Mouse (Mus musculus): ENCODE measurements around the gene Hck.

Hck gene

DNA sequence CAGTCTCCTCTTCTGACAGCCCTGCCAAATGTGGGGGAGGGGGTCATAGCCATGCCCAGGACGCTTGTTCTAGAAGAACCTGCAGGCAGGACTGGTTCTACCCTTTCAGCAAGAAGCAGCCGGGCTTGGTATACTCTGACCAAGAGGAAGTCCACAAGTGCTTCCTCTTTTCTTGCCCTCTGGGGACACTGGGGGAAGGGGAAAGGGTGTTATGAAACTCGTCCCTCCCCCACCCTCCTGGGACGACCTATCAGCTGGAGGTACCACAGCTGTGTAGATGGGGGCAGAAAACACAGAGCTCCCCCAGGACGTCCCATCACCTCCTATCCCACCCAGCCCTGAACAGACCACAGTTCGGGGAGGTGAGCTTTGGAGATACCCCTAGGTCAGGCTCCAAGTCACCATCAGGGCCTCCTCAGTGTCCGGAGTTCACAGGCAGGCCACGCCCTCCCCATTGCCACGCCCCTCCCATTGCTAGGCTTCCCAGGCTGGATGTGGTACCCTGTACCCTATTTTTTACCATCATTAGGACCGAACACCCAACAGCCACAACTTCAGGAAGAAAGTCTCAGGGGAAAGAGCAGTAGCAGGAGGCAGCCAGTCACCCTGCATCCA is 17.6 kb upstream of the Hck start:
- DNase-seq (ENCODE audit: low spot score in 2 of 2): peak in 1 of 2 experiments; percentile 51

DNA sequence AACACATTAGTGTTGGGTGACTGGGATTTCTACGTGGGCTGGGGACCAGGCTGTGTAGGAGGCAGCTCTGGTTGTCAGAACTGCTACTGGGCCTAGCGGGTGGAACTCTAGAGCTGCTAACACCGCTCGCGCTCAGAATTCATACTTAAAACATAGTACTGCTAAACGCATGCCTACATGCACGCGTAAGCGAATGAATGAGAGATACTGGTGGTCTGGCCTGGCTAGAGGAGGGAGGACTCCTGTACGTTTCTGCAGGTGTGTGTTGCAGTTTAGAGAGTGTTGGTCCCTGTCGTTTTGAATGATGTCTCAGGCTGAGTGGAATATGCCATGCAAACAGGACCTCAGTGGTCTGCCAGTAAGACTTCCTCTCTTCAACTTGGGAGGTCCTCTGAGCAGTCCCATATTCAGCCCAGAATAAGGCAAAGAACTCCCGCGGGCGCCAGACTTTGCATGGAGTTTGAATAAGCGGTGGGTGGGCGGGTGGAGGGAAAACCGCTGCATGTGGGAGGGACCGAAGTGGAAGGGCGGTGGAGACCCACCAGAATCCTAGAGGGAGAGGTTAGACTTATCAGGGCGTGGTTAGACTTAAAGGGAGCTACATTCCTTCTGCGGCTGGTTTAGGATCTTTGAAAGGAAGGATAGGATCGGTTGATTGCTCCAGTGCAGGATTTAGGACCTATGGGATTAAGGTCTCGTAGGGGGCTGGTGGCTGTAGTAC is 1.1 kb upstream of the Hck start:
- no peak for DNase-seq (ENCODE audit: low spot score in 2 of 2)

DNA sequence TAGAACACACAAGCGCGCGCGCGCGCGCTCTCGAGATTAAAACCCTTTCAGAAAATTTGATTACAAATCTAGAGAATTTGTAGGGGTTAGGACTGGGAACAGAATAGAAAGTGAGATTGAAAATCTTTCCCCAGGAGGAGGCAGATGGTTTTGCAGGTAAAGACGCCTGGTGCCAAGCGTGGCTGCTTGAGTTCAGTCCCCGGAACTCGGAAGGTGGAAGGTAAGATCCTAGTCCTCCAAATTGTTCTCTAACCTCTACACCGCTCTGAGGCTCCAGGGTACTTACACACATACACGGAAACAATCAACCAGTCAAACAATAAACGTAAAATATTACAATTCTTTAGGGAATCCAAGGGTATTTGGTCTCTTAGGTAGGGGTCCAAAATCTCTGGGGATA is 466 bp upstream of the Hck start:
- DNase-seq (ENCODE audit: low spot score in 2 of 2): no peak

DNA sequence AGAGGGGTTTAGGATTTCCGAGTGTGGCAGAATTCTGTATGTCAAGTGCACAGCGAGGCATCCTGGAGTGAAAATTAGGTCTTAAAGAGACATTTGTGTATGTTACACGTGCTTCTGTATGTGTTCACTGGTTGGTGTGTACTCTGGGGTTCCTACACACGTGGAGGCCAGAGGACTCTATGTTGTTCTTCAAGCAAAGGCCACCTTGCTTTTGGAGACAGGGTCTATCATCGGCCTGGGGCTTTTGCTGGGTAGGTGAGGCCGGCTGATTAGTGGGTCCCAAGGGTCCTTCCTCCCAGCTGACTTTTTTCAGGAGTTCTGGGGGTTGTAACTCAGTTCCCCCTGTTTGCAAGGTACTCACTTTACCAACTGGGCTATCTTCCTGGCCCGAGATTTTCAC is 1.3 kb downstream of the Hck start:
- no peak for DNase-seq (ENCODE audit: low spot score in 2 of 2)

DNA sequence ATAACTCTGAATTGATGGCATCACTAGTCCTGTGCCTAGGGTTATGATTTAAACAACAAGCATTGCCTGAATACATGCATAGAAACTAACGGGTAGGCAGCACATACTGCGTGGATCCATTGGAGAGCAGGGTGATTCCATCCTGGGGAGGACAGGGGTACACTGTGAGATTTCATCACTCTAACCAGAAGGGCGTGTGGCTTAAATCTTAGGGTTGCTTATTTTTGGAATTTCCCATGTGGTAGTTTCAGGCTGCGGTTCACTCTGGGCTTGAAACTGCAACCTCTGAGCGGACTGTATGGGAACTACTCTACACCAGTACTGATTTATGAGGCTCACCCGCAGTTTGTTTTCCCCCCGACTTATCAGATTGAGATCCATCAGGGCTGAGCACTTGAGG is 3.0 kb downstream of the Hck start:
- no peak for DNase-seq (ENCODE audit: low spot score in 2 of 2)

DNA sequence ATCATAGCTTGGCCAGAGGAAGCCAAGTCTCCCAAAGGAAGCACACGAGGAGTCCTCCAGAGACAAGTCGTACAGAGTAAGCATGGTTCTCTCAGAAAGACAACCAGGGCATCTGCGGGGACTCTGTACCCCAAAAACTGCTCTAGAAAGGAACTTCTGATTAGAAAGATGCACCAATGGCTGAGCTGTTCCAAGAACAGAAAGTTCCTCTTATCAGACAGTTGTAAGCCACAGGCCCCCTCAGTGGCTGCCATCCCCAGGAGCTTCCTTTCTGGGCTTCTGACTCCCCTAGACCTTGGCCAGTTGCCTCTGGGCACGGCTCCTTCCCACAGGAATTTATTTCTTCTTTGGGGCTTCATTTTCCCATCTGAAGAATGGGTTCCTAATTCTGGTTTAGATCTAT is 7.4 kb downstream of the Hck start:
- DNase-seq (ENCODE audit: low spot score in 2 of 2): no peak

DNA sequence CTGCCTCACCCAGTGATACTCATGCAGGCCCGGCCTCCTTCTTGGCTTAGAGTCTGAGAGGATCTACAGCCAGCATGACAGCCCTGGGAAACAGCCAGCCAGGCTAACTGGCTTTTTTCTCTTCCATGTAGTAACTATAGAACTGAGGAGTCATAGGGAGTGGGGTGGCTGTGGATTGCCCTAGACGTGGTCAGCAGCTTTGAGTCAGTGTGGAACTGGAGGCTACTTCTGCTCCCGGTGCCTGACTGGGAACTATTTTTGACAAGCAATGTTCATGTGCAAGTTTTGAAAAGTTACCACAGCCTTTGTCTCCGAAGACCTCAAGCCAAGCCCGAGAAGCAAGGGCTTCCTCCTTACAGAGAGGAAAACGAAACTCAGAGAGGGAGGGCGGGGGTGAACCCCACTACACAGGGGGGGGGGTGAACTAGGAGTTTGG is 8.8 kb downstream of the Hck start:
- DNase-seq (ENCODE audit: low spot score in 2 of 2): no peak

DNA sequence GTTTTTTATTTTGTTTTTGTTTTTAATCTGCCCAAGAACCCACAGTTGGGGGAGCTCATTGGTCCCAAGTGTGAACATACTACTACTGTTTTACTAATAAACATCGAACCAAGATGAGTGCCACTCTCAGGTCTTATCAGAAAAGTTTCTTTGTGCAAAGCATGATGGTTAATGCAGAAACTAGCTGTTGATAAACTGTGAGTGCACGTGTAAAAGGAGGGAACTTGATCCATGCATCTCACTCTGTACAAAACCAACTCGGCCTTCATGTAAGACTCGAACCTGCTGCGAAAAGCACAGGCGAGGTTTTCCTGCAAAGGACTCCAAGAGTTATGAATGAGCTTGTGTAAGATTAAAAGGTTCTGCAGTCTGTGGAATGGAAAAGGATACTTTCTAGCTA is 11.2 kb downstream of the Hck start:
- no peak for DNase-seq (ENCODE audit: low spot score in 2 of 2)

DNA sequence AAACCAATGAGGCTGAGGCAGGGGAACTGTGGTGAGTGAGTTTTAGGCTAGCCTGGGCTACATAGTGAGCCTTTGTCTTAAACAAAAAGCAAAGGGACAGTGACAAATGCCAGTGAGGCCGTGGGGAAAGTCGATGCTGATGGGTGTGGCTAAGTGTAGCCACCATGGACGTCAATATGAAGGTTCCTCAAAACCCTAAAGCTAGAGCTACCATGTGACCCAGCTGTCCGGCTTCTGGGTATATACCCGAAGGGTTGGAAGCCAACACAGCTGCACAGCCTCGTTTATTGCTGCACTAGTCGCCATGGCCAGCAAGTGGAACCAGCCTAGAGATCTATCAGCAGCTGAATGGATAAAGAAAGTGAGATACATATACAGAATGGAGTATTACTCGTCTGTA is 11.9 kb downstream of the Hck start:
- no peak for DNase-seq (ENCODE audit: low spot score in 2 of 2)

DNA sequence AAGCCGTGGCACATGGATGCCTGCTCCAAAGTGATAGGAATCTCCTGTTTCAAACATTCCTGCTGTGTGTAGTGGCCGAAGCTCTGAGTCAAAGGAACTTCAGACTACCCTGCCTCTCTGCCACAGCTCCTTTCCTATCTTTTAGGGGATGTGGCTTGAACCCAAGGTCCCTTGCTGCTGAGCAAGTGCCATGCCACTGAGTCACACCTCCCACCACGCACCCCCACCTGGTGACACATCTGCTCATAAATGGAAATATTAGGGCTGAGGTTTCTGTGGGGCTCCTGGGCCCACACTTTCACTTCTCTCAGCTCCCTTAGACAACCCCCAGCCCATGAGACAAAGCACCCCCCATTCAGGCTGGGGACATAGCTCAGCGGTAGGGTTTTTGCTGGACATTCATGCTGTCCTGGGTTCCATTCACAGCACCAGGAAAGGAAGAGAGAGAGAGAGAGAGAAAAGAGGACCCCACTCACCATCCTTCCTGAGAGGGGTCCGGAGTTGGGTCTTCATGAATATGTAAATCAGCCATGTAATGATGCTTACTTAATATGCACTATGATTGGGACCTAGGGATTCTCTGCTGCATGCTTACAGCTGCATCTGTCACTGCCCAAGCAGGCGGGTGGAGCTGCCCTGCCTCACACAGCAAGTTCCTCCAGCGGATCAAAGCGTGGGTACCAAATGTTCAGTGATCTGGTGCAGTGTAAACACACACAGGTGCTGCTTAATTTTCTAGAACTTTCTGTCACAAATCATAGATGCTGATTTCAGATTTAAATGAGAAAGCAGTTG is 13.8 kb downstream of the Hck start:
- DNase-seq (ENCODE audit: low spot score in 2 of 2): no peak

DNA sequence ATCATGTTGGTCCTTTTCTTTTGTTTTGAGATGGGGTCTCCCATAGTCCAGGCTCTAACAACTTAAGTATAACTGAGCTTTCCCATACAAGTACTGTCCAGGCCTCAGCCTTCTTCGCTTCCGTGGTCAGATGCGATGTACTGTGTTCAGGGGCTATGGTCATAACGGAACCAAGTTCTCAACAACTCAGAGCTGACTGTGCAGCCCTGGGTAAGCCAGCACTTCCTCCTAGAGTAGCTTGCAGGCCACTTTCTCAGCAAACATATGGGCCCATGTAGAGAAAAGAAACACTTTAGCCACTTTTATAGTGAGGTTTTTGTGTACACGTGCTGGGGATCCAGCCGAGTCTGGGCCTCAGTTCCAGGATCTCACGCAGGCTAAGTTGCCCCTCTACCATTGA is 14.4 kb downstream of the Hck start:
- no peak for DNase-seq (ENCODE audit: low spot score in 2 of 2)

DNA sequence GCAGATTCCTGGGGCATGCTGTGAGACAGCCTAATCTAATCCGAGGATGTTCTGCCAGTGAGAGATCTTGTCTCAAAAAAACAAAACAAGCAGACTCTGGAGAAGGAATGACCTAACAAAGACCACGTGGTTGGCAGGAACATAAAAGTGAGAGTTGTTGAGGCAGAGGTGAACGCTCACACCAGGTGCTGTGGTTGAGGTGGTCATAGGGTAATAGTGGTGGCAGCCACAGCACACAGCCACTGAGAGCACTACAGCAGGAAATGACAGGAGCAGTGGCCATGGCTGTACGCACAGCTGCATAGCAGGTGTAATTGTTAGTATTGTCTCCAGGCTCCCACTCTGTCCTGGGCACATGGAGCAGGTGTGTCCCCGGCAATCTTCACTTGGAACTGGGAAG is 17.6 kb downstream of the Hck start:
- DNase-seq (ENCODE audit: low spot score in 2 of 2): no peak

DNA sequence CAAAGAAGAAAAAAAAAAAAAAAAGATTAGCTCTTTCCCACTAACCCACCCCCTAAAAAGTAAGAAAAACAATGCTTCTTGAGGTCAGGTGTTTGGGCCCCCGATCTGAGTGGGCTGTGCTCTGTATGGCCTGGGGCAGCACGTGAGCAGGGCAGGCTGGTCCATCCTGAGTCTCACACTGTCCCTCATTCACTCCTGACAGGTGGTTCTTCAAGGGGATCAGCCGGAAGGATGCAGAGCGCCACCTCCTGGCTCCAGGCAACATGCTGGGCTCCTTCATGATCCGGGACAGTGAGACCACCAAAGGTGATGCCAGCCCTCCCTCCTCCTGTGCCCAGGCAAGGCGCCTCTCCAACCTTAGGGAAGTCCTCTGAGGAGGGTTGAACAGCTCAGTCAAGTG is 22.8 kb downstream of the Hck start:
- no peak for DNase-seq (ENCODE audit: low spot score in 2 of 2)

DNA sequence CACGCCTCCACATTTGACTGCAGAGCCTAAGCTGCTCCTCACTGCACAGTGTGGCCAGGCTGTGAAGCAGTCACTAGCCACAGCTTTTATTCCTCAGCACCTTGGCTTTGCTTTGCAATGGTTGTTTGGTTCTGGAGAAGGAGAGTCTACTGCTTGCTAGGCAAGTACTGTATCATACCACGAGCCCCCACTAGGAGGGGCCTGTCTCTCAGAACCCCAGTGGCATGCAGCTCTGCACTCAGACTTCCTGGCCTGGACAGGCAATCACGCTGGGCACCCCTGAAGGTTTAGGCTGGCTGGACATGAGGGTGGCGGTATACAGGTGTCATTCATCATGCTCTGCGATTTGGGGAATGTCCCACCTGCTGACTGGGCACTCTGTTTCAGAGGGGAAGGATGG is 26.0 kb downstream of the Hck start:
- no peak for DNase-seq (ENCODE audit: low spot score in 2 of 2)

DNA sequence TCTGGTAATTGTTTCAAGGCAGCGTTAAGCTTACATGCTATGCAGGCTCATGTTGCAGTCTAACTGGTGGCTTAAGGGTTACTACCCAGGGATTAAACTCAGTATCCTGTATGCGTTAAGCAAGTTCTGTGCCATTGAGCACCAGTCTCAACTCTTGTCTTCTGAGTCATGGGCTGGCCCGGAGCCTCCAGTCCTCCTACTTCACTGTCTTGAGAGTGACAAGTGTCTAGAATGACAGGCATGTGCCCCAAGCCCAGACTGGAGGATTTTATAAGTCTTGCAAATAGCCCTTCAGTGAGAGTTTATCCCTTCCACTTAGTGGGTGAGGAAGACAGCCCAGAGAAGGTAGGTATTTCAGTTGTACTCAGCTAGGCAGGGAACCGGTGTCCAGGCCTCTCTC is 27.9 kb downstream of the Hck start:
- no peak for DNase-seq (ENCODE audit: low spot score in 2 of 2)

DNA sequence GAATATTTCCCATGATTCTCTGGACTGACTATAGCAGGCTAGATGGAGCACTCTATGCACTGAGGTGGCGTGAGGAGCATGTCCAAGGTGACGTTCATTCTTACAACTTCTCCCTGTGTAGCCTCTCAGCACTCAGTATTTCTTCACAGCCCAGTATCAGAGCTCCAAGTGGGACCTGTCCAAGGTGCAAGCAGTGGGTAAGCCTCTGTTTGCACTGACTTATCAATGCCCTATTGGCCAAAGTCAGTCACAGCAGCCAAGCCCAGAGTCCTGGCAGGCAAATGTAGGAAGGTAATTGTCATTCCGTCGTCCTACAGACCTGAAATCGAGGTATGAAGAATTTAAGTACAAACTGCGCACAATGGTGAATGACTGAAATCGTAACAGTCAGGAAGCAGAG is 30.9 kb downstream of the Hck start:
- DNase-seq (ENCODE audit: low spot score in 2 of 2): no peak

DNA sequence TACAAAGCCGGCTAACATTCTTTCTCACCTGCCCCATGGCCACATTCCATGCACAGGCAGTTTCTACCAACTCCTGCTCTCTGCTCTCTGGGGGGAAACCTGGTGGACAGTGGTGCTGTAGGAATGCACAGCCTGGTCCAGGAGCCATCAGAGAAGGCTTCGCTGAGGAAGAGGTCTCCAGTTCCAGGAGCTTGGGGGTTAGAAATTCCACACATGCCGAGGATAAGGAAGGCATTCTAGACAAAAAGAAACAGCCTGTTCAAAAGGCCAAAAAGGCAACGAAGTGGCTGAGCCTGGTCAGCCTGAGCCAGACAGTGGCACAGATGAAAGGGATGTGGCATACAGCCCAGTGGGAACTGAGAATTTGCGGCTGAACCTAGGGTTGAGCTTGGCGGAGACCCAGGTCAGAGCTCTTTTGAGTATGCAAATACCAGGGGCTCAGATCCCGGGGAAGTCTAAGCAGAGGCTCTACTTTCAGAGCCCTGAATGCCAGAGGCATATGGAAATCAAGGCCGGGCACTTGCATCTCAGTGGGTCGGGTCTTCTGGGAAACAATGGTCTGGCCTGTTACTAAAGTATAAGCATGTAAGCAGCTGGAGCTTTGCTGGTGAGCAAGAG is 31.8 kb downstream of the Hck start:
- DNase-seq (ENCODE audit: low spot score in 2 of 2): no peak

DNA sequence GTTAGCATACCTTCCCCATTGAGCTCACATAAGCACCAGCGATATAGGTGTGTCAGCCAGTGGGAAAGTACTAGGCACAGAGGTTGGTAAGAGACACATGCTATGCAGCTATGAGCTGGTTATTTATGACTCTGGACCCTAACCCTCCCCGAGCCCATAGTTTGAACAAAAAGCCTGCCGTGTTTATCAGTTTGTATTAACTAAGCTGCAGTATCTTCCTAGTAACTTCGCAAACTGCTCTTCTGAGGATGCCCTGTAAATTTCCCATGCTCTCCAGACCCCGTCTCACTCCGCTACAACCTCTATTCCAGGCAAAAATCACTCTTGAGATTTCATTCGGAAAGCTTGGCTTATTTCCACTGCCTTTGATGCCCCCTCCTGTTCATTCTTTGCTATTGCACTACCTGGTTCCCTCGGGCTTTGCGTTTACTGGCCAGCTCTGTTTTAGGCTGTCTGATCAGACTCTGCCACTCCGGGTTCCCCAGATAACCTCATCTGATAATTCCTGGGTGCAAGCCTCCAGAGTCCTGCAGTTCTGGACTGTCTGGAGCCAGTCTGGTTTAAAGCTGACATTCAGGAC is 34.4 kb downstream of the Hck start:
- DNase-seq (ENCODE audit: low spot score in 2 of 2): peak; percentile 8 to 38

DNA sequence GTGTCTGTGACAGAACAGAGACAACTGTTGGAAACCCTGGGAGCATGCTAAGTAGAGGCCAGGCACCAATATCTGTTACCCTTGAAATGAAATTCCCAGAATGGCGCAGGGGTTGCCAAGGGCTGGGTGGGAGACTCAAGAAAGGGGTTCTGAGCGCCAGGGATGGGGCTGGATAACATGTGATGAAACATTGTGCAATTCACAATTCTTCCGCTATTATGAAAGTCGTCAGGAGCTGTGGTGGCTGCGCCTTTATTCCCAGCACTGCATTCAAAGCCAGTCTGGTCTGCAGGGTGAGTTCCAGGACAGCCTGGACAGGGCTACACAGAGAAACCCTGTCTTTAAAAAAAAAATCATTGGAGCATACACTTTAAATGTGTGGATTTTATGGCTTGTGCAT is 37.1 kb downstream of the Hck start:
- no peak for DNase-seq (ENCODE audit: low spot score in 2 of 2)

DNA sequence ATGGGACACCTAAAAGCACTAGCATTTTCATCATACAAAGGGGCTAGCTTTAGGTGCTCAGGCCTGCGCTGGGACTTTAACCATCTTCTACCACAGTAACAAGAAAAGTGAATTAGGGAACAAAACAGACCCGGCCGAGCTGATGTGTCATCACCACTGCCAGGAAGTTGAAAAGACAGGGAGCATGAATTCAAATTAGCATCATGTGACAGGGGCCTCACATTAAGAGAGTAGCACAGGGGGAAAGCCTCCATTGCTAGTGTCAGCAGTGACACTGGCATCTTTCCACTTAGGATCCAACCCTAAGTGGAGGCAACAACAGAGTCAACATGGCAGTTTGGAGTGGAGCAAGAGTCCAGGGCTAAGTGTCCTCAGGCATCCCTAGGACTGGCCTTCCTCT is 39.0 kb downstream of the Hck start:
- DNase-seq (ENCODE audit: low spot score in 2 of 2): no peak

DNA sequence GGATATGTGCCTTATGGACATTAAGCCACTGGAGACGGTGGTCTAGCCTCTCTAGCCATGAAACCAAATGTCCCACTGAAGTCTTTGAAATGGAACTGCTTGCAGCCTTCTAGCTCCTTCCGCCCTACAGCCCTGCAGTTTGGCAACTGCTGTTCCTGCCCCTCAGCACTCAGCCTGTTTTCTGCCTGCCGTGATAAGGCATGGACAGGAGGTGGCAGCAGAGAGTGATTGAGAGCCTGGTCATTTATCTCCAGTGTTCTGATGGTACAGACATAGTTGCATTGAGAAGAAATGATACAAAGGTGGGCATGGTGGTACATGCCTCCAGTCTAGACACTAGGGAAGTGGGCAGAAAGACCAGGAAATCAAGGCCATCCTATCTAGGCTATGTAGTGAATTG is 39.4 kb downstream of the Hck start:
- peak; percentile 38 to 59 for DNase-seq (ENCODE audit: low spot score in 2 of 2)

DNA sequence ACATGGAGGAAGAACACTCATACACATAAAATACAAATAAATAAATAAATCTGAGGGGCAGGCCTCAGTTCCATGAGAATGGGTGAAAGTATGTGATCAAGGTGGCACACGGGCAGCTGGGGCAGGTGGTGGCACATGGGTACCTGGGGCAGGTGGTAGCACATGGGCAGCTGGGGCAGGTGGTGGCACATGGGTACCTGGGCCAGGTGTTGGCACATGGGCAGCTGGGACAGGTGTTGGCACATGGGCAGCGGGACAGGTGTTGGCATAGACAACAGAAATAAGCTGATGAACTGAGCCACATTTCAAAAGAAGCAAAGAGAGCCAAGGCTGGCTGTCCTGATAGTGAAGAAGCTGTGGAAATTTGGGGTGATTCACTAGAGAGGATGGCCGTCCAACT is 41.5 kb downstream of the Hck start:
- DNase-seq (ENCODE audit: low spot score in 2 of 2): no peak

Data from urinary bladder, adult 18-20 months (tissue).